Mouse (Mus musculus) kidney, embryonic 15.5 days (tissue): ENCODE data around the gene Cdc42se2. TPM values are rescaled to one million over a fixed set of nuclear protein-coding genes. Genes with fewer than 3 reads are reported as not detected.
A peak's percentile ranks its signal among the peaks of the same experiment; 100 is the strongest.

Source experiments
- ATAC-seq: fragments of 200-750 bp; cut with Nextera tagmentation; replicated peaks from 2 replicates; pipeline ENCODE4 v1.8.0; 2017; ENCODE audit warnings: moderate TSS enrichment; ENCODE audit not compliant: low FRiP score
- H3K27ac ChIP-seq: fragments of 300-500 bp; sonication (generic); 2 replicates; pipeline ENCODE4 v1.5.1; 2015; ENCODE audit warnings: mild to moderate bottlenecking, inconsistent platforms
- H3K27me3 ChIP-seq: fragments of 300-500 bp; sonication (generic); 2 replicates; pipeline ENCODE4 v1.6.1; 2015; ENCODE audit warnings: inconsistent platforms
- H3K36me3 ChIP-seq: fragments of 300-500 bp; sonication (generic); 2 replicates; pipeline ENCODE4 v1.6.1; 2015; ENCODE audit warnings: inconsistent platforms
- H3K4me1 ChIP-seq: fragments of 300-500 bp; sonication (generic); 2 replicates; pipeline ENCODE4 v1.6.1; 2015; ENCODE audit warnings: inconsistent platforms
- H3K4me2 ChIP-seq: fragments of 300-500 bp; sonication (generic); 2 replicates; pipeline ENCODE4 v1.6.1; 2015; ENCODE audit warnings: moderate library complexity, mild to moderate bottlenecking, inconsistent platforms
- H3K4me3 ChIP-seq: fragments of 300-500 bp; sonication (generic); replicated peaks from 2 replicates; pipeline ENCODE4 v1.5.1; 2015; ENCODE audit warnings: mild to moderate bottlenecking, inconsistent platforms
- H3K9ac ChIP-seq: fragments of 300-500 bp; sonication (generic); 2 replicates; pipeline ENCODE4 v1.6.1; 2015; ENCODE audit warnings: mild to moderate bottlenecking, inconsistent platforms
- H3K9me3 ChIP-seq: fragments of 300-500 bp; sonication (generic); replicated peaks from 2 replicates; pipeline ENCODE4 v1.6.1; 2016; ENCODE audit warnings: inconsistent platforms
- WGBS: fragments of 180-500 bp; shearing (Covaris S2); methylation state at CpG from one replicate; pipeline ENCODE4 v1.1.7; 2015; ENCODE audit warnings: mixed read lengths; 5-methylcytosine and 5-hydroxymethylcytosine counted together
- polyA plus RNA-seq: library from polyadenylated mRNA; unstranded; fragments of >200 nt; fragmentation: Nextera tagmentation; extraction: Ambion mirVana; gene quantifications from 2 replicates; pipeline ENCODE4 v1.2.1, GENCODE M21; 2015

Cdc42se2 gene
- polyA plus RNA-seq, 1 experiment from 2014 or later = 89.2 TPM

GRCm38 (mm10) chr11:54741330-54741729 lies 46.1 kb downstream of the Cdc42se2 start:
- 94% methylated on average over 2 of the region's 2 CpGs for WGBS

DNA sequence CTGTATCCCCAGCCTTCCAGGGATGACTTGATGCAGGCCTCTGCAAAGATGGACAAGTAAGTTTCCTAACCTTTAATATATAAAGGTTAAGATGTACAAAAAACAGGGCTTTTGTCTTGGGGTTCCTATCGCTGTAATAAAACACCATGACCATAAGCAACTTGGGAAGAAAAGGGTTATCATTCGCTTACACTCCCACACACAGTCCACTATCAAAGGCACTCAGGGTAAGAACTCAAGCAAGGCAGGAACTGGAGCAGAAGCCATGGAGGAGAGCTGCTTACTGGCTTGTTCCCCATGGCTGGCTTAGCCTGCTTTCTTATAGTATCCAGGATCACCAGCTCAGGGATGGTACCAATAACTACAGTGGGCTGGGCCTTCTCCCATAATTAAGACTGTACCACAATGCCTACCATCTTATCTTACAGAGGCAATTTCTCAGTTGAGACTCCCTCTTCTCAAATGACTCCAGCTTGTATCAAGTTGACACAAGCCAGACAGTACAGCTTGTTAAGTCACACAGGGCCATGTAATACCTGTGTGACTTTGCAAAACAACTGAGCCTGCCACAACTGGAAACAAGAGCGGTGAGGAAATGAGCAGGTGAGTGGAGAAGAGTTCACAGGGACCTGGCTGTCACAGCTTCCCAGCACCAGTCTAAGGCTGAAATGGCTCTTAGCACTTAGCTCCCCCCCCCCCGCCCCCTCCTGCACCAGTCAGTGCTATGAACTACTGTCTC lies 48.3 kb downstream of the Cdc42se2 start:
- ATAC-seq = 0 out of 2 replicates have a peak, but pooled peaks have one; percentile 18
- H3K27ac ChIP-seq = peak overlapping the region; percentile 45; the same call in 1 of the 2 replicates
- H3K9ac ChIP-seq = no peak overlapping the region
- no peak overlapping the region for H3K4me2 ChIP-seq
- WGBS = 80% methylated on average over 4 of the region's 4 CpGs
- H3K4me1 ChIP-seq = peaks cover 4% of the 10 kb centered on the region; the same call in 1 of the 2 replicates
- H3K27me3 ChIP-seq = no peaks in the 10 kb centered on the region
- H3K4me3 ChIP-seq = no peak overlapping the region
- H3K9me3 ChIP-seq = no peaks in the 10 kb centered on the region
- peaks cover 41% of the 10 kb centered on the region for H3K36me3 ChIP-seq

More at GRCm38 (mm10) chr11:54741330-54741729, 46.1 kb downstream of the Cdc42se2 start:
- 0 out of 2 replicates have a peak, but pooled peaks cover 2% of the 10 kb centered on the region for H3K4me1 ChIP-seq
- H3K36me3 ChIP-seq = peaks cover 27% of the 10 kb centered on the region
- no peak for ATAC-seq
- no peak overlapping the region for H3K4me3 ChIP-seq
- no peak overlapping the region for H3K27ac ChIP-seq
- H3K4me2 ChIP-seq = no peak overlapping the region
- H3K9ac ChIP-seq = no peak overlapping the region
- no peaks in the 10 kb centered on the region for H3K27me3 ChIP-seq
- H3K9me3 ChIP-seq = no peaks in the 10 kb centered on the region

DNA sequence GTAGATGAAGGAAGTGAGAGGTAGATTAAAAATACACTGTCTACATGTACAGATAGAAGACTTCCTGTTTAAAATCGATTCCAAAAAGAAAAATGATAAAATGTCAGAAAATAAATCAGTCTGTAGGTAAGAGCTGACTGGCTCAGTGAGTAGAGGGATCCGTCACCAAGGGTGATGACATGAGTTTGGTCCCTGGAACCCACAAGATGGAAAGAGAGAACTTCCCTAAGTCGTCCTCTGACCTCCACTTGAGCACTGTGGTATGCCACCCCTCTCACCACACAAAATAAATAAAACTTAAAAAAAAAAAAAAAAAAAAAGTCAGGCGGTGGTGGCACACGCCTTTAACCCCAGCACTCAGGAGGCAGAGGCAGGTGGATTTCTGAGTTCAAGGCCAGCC lies 50.6 kb downstream of the Cdc42se2 start:
- H3K4me3 ChIP-seq = no peak overlapping the region
- no peak for ATAC-seq
- H3K4me2 ChIP-seq = no peak overlapping the region
- H3K36me3 ChIP-seq = peaks cover 39% of the 10 kb centered on the region
- no peaks in the 10 kb centered on the region for H3K27me3 ChIP-seq
- no peak overlapping the region for H3K9ac ChIP-seq
- H3K9me3 ChIP-seq = no peaks in the 10 kb centered on the region
- H3K27ac ChIP-seq = no peak overlapping the region
- peaks cover 12% of the 10 kb centered on the region; the same call in 1 of the 2 replicates for H3K4me1 ChIP-seq
- WGBS = 92% methylated on average over 5 of the region's 5 CpGs

DNA sequence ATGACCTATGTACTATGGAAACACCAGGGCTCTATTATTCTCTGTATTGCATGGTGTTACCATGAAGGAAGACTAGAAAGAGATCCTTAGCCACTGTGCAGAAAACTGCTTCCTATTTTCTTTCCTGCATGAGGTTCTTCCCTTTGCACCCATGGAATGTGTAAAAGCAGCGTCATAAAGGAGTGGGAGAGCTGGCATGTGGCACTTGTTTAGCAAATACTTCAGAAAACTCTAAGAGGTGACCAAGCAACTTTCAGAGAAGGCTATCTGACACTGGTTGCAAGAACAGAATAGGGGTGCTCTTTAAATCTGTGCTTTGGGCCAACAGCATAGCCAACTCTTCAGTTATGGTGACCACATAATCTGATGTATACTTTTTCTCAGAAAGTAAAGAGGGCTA lies 52.4 kb downstream of the Cdc42se2 start:
- H3K27me3 ChIP-seq = no peaks in the 10 kb centered on the region
- H3K4me1 ChIP-seq = peaks cover 10% of the 10 kb centered on the region; the same call in 1 of the 2 replicates
- H3K36me3 ChIP-seq = peaks cover 43% of the 10 kb centered on the region
- H3K4me3 ChIP-seq = no peak overlapping the region
- no peak overlapping the region for H3K27ac ChIP-seq
- H3K9ac ChIP-seq = no peak overlapping the region
- H3K4me2 ChIP-seq = no peak overlapping the region
- ATAC-seq = no peak
- H3K9me3 ChIP-seq = no peaks in the 10 kb centered on the region
- WGBS = 80% methylated on average over 1 of the region's 1 CpGs

- peaks cover 45% of the 10 kb centered on the region for H3K36me3 ChIP-seq
Observed at GRCm38 (mm10) chr11:54733546-54733945, 53.9 kb downstream of the Cdc42se2 start.

DNA sequence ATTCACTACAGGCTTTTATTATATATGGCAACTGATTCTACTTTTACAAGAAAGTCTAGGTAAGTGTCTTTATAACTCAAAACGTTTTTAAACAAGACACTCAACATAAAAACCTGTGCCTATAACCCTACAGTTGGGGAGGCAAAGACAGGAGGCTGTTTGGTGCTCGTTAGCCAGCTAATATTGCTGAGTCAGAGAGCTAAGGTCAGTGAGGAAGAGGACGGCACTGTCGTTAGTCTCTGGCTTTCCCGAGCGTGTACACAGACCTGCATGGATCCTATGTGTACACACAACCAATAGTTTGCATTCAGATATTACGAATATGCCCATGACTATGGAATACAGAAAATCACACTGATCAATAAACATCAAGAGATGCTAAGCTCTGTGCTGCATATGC lies 56.1 kb downstream of the Cdc42se2 start:
- H3K9me3 ChIP-seq = no peaks in the 10 kb centered on the region
- 83% methylated on average over 7 of the region's 7 CpGs for WGBS
- ATAC-seq = no peak

More at GRCm38 (mm10) chr11:54733546-54733945, 53.9 kb downstream of the Cdc42se2 start:
- peaks cover 10% of the 10 kb centered on the region; the same call in 1 of the 2 replicates for H3K4me1 ChIP-seq
- no peaks in the 10 kb centered on the region for H3K9me3 ChIP-seq
- no peak overlapping the region for H3K27ac ChIP-seq
- no peak overlapping the region for H3K4me2 ChIP-seq
- no peak overlapping the region for H3K9ac ChIP-seq
- WGBS = 47% methylated on average over 7 of the region's 7 CpGs
- peak; percentile 70 for ATAC-seq
- no peak overlapping the region for H3K4me3 ChIP-seq
- no peaks in the 10 kb centered on the region for H3K27me3 ChIP-seq

DNA sequence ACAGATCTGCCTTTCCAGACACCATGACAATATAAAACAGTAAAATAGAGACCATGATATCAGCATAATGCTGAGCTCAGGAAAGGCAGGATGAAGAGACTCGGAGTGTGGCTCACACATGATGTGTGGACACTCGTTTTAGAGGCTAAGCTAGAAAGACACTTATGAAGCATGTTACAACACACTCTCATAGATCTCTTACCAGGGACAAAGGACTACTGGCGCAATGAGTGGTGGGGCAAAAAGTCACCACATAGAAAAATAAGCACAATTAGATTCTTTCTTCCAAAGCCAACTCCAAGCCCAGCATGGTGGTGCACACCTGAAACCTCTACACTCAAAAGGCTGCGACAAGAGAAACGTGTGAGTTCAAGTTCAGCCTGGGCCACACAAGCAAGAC lies 56.5 kb downstream of the Cdc42se2 start:
- Histone ChIP-seq H3K36me3 (peaks cover 48% of the 10 kb centered on the region), H3K9ac (no peak overlapping the region), H3K27me3 (no peaks in the 10 kb centered on the region), H3K4me2 (no peak overlapping the region), H3K9me3 (no peaks in the 10 kb centered on the region), H3K4me3 (no peak overlapping the region), H3K4me1 (peaks cover 16% of the 10 kb centered on the region), H3K27ac (no peak overlapping the region)
- ATAC-seq = no peak
- WGBS = 88% methylated on average over 5 of the region's 5 CpGs

More for the DNA sequence above, 56.1 kb downstream of the Cdc42se2 start:
- Histone ChIP-seq H3K9ac (no peak overlapping the region), H3K27ac (no peak overlapping the region), H3K4me1 (peaks cover 16% of the 10 kb centered on the region), H3K4me3 (no peak overlapping the region), H3K27me3 (no peaks in the 10 kb centered on the region), H3K36me3 (peaks cover 48% of the 10 kb centered on the region), H3K4me2 (no peak overlapping the region)

DNA sequence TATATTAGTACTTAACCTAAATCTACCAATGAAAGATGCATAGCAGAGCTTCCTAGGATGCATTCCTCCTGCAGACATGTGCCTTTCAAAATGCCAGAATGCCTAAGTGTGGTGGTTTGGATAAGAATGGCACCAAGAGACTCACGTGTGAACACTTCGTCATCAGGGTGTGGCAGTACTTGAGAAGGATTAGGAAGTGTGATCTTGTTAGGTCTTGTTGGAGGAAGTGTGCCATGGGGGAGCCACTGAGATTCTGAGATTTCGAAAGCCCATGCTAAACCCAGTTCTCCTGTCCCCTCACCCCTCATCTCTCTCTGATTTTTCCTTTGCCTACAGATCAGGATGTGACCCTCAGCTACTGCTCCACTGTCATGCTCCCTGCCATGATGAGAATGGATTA lies 58.2 kb downstream of the Cdc42se2 start:
- Histone ChIP-seq H3K4me3 (no peak overlapping the region), H3K36me3 (peaks cover 44% of the 10 kb centered on the region), H3K4me1 (peaks cover 19% of the 10 kb centered on the region), H3K9ac (no peak overlapping the region), H3K27ac (no peak overlapping the region), H3K4me2 (no peak overlapping the region), H3K27me3 (no peaks in the 10 kb centered on the region), H3K9me3 (no peaks in the 10 kb centered on the region)
- 89% methylated on average over 3 of the region's 3 CpGs for WGBS
- no peak for ATAC-seq

GRCm38 (mm10) chr11:54728371-54728770 lies 59.1 kb downstream of the Cdc42se2 start:
- Histone ChIP-seq H3K9me3 (no peaks in the 10 kb centered on the region), H3K27me3 (no peaks in the 10 kb centered on the region), H3K27ac (0 out of 2 replicates have a peak overlapping the region, but pooled peaks have one; percentile 0), H3K4me2 (no peak overlapping the region), H3K4me3 (no peak overlapping the region), H3K4me1 (peaks cover 12% of the 10 kb centered on the region), H3K36me3 (peaks cover 45% of the 10 kb centered on the region), H3K9ac (no peak overlapping the region)
- no peak for ATAC-seq
- 55% methylated on average over 2 of the region's 2 CpGs for WGBS

DNA sequence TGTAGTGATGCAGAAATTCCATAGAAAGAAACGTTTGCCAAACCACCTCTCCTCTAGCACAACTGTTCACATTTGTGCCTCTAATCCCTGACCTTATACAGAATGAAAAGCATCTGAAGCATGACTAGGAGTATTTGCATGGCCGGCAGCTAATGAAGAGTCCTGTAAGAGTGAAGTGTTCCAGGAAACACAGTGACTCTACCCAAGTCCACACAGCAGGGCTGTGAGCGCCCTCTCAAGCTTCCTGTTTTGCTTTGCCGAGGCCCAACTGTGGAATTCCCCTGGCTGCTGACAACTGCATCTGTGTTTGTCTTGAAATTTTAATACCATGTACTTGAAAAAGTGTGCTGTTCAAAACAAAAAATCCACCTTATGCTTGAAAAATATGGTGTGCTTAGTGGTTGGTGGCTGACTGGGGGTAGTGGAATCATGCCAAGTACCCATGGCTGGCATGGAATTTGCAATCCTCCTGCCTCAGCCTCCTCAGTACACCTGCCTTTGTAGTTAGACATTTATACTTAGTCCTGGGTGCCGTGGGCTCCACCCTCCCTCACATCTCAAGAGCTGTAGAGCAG lies 60.1 kb downstream of the Cdc42se2 start:
- H3K4me1 ChIP-seq = peaks cover 9% of the 10 kb centered on the region
- ATAC-seq = no peak
- H3K9ac ChIP-seq = no peak overlapping the region
- peaks cover 54% of the 10 kb centered on the region for H3K36me3 ChIP-seq
- H3K4me3 ChIP-seq = no peak overlapping the region
- 67% methylated on average over 5 of the region's 5 CpGs for WGBS
- no peaks in the 10 kb centered on the region for H3K27me3 ChIP-seq
- H3K4me2 ChIP-seq = no peak overlapping the region
- H3K9me3 ChIP-seq = no peaks in the 10 kb centered on the region
- H3K27ac ChIP-seq = no peak overlapping the region

- H3K36me3 ChIP-seq = peaks cover 61% of the 10 kb centered on the region
- H3K27ac ChIP-seq = no peak overlapping the region
- WGBS = 80% methylated on average over 3 of the region's 3 CpGs
- no peak overlapping the region for H3K4me2 ChIP-seq
- H3K9me3 ChIP-seq = no peaks in the 10 kb centered on the region
- ATAC-seq = no peak
- H3K27me3 ChIP-seq = no peaks in the 10 kb centered on the region
- H3K9ac ChIP-seq = no peak overlapping the region
- peaks cover 9% of the 10 kb centered on the region for H3K4me1 ChIP-seq
- H3K4me3 ChIP-seq = no peak overlapping the region
Observed at GRCm38 (mm10) chr11:54726571-54727062, 60.9 kb downstream of the Cdc42se2 start.

DNA sequence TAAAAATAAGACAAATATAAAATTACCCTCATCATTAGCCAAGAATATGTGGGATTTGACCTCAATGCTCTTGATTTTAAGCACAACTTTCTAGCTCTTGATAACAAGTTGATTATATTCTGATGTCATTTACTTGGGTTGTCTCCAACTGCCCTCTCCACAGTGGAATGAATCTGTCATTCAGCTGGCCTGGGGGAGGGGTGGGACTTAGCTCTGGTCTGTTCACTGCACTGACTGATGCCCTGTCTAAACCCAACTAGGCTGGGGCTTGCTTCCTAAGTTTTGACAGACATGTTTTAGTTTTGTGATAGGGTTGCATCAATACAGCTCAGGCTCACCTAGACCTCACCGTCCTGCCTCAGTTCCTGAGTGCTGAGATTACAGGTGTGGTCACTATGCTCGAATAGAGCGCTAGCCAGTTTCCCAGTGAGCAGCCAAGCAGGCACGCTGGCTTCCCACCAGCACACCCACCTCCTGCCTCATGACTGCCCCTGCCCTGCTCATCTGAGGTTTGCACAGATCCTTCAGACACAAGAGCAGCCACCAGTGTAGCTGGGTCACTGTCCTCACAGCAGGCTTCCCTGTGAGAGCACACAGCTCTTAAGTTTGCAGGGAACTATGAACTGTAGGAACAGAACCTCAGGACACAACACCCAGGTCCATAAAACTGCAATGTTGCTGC lies 63.0 kb downstream of the Cdc42se2 start:
- H3K4me2 ChIP-seq = no peak overlapping the region
- ATAC-seq = no peak
- peak overlapping the region; percentile 52; the same call in 1 of the 2 replicates for H3K27ac ChIP-seq
- peaks cover 73% of the 10 kb centered on the region for H3K36me3 ChIP-seq
- no peak overlapping the region for H3K4me3 ChIP-seq
- H3K9ac ChIP-seq = no peak overlapping the region
- H3K9me3 ChIP-seq = no peaks in the 10 kb centered on the region
- no peaks in the 10 kb centered on the region for H3K27me3 ChIP-seq
- H3K4me1 ChIP-seq = peaks cover 9% of the 10 kb centered on the region
- 72% methylated on average over 4 of the region's 4 CpGs for WGBS
